22 mouse cellular contexts compared by ENCODE assay signal in genomic region chr1:39134521-39134920, GRCm38 (mm10). TPM values are rescaled to one million over a fixed set of nuclear protein-coding genes. Genes with fewer than 3 reads are reported as not detected.
"Had no signal": no experiment of that assay in that cellular context is flagged by ENCODE, and none has a peak within 500 bp of the region (broad histone marks: within the 10 kb centered on the region; RNA-seq: fewer than 3 reads in every experiment).

No protein-coding gene starts in this region.

- H3K36me3 ChIP-seq: kidney, embryonic 15.5 days; liver, embryonic 12.5 days; liver, embryonic 15.5 days; midbrain, embryonic 12.5 days; midbrain, embryonic 15.5 days; neural tube, embryonic 12.5 days; stomach, embryonic 15.5 days had no signal

- H3K4me2 ChIP-seq: kidney, embryonic 15.5 days; liver, embryonic 12.5 days; liver, embryonic 15.5 days; midbrain, embryonic 12.5 days; midbrain, embryonic 15.5 days; neural tube, embryonic 12.5 days; stomach, embryonic 15.5 days had no signal

- H3K27ac ChIP-seq: kidney, embryonic 15.5 days; left cerebral cortex, adult 2 months; liver, embryonic 12.5 days; liver, embryonic 15.5 days; macrophage; midbrain, embryonic 12.5 days; midbrain, embryonic 15.5 days; neural tube, embryonic 12.5 days; stomach, embryonic 15.5 days had no signal

- ATAC-seq: liver, embryonic 12.5 days; midbrain, embryonic 15.5 days had no signal

- H3K9ac ChIP-seq: kidney, embryonic 15.5 days; liver, embryonic 12.5 days; liver, embryonic 15.5 days; midbrain, embryonic 12.5 days; midbrain, embryonic 15.5 days; neural tube, embryonic 12.5 days; stomach, embryonic 15.5 days had no signal

- H3K27me3 ChIP-seq: kidney, embryonic 15.5 days; liver, embryonic 12.5 days; liver, embryonic 15.5 days; midbrain, embryonic 12.5 days; midbrain, embryonic 15.5 days; neural tube, embryonic 12.5 days; stomach, embryonic 15.5 days had no signal

- H3K4me3 ChIP-seq: kidney, embryonic 15.5 days; left cerebral cortex, adult 2 months; liver, embryonic 12.5 days; liver, embryonic 15.5 days; midbrain, embryonic 12.5 days; midbrain, embryonic 15.5 days; neural tube, embryonic 12.5 days; stomach, embryonic 15.5 days had no signal

- H3K9me3 ChIP-seq: kidney, embryonic 15.5 days; liver, embryonic 15.5 days; midbrain, embryonic 12.5 days; midbrain, embryonic 15.5 days; neural tube, embryonic 12.5 days; stomach, embryonic 15.5 days had no signal

- H3K4me1 ChIP-seq: kidney, embryonic 15.5 days; liver, embryonic 12.5 days; liver, embryonic 15.5 days; midbrain, embryonic 12.5 days; midbrain, embryonic 15.5 days; neural tube, embryonic 12.5 days had no signal

- DNase-seq: kidney, adult 11 months; kidney, adult 8-10 months; kidney, postnatal 10 days; kidney, postnatal 36 days; layer of hippocampus, postnatal 36 days; liver; lung, adult 18-20 months; lung, postnatal 14 days; retina, postnatal 1 day; right cerebral cortex, postnatal 25 days; spleen, adult 18-20 months; thymus, adult 2 months; thymus, postnatal 14 days had no signal

RNA-seq across cellular contexts. Expression of gene Npas2, which starts 59.0 kb away (rescaled TPM):
- polyA plus RNA-seq: midbrain, embryonic 12.5 days had no signal
